Mouse (Mus musculus) G1E (cell line): ENCODE data around the gene Ercc6l2.

Source experiments
- CTCF ChIP-seq: IDR thresholded peaks from 2 replicates; pipeline ENCODE4 v1.5.1; 2012; ENCODE audit warnings: low read depth, low read length, inconsistent platforms, mixed read lengths
- GATA1 ChIP-seq: IDR thresholded peaks from 2 replicates; pipeline ENCODE4 v1.6.1; 2012; ENCODE audit warnings: borderline replicate concordance, low read length, inconsistent platforms, mixed read lengths
- GATA2 ChIP-seq: IDR thresholded peaks from 2 replicates; pipeline ENCODE4 v1.6.1; 2012; ENCODE audit warnings: low read depth, low read length, inconsistent platforms, borderline replicate concordance
- POLR2AphosphoS5 ChIP-seq: IDR thresholded peaks from 2 replicates; pipeline ENCODE4 v1.6.1; 2012; ENCODE audit warnings: low read depth, low read length, inconsistent platforms; ENCODE audit not compliant: insufficient replicate concordance
- TAL1 ChIP-seq: conservative IDR thresholded peaks from 2 replicates; pipeline ENCODE4 v1.6.1; 2012; ENCODE audit warnings: low read depth, low read length, inconsistent platforms, mixed read lengths

DNA sequence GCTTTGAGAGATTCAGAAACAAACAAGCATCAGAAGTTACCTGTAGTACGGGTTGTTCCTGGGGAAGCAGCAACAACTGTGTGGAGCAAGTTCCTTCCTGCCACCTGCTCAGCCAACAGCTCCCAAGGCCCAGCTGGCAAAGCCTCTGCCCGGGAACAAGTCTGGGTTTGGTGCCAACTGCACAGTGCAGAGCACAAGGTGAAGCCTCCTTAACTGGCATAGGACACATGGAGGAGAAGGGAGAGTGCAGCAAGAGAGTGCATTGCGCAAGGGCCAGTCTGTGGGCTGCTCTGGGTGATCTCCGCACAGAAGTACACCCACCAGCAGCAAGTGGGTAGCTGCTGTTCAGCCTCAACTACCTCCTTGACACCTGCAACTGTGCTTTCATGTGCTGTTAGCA, 91.5 kb downstream of the Ercc6l2 start:
- TF ChIP-seq CTCF (no peak), GATA1 (no peak), TAL1 (no peak), POLR2AphosphoS5 (no peak), GATA2 (no peak)
